Mouse (Mus musculus) hindbrain, embryonic 10.5 days (tissue): ENCODE data around the gene Bicc1. TPM values are rescaled to one million over a fixed set of nuclear protein-coding genes. Genes with fewer than 3 reads are reported as not detected.

Experiments used
- DNase-seq: peaks from one replicate; pipeline ENCODE4 v3.0.0-alpha.2; 2017; ENCODE audit warnings: low spot score
- H3K27ac ChIP-seq: fragments of 300-500 bp; sonication (generic); 2 replicates; pipeline ENCODE4 v1.5.1; 2016; ENCODE audit warnings: mild to moderate bottlenecking, moderate library complexity
- H3K27me3 ChIP-seq: fragments of 300-500 bp; sonication (generic); 2 replicates; pipeline ENCODE4 v1.6.1; 2016; ENCODE audit warnings: mild to moderate bottlenecking; ENCODE audit not compliant: poor library complexity, insufficient read depth, severe bottlenecking
- H3K36me3 ChIP-seq: fragments of 300-500 bp; sonication (generic); 2 replicates; pipeline ENCODE4 v1.6.1; 2016; ENCODE audit warnings: mild to moderate bottlenecking, moderate library complexity
- H3K4me1 ChIP-seq: fragments of 300-500 bp; sonication (generic); replicated peaks from 2 replicates; pipeline ENCODE4 v1.6.1; 2016; ENCODE audit warnings: mild to moderate bottlenecking
- H3K4me3 ChIP-seq: fragments of 300-500 bp; sonication (generic); 2 replicates; pipeline ENCODE4 v1.5.1; 2016; ENCODE audit warnings: mild to moderate bottlenecking, moderate library complexity
- H3K9me3 ChIP-seq: fragments of 300-500 bp; sonication (generic); 2 replicates; pipeline ENCODE4 v1.6.1; 2016; ENCODE audit warnings: mild to moderate bottlenecking, moderate library complexity
- WGBS: fragments of 180-500 bp; shearing (Covaris S2); methylation state at CpG from one replicate; pipeline ENCODE4 v1.1.7; 2016; 5-methylcytosine and 5-hydroxymethylcytosine counted together
- polyA plus RNA-seq: library from polyadenylated mRNA; unstranded; fragments of >200 nt; fragmentation: Nextera tagmentation; extraction: Ambion mirVana; gene quantifications from 2 replicates; pipeline ENCODE4 v1.2.1, GENCODE M21; 2016

Bicc1 gene
- polyA plus RNA-seq, 1 experiment from 2014 or later: 5.5 TPM

DNA sequence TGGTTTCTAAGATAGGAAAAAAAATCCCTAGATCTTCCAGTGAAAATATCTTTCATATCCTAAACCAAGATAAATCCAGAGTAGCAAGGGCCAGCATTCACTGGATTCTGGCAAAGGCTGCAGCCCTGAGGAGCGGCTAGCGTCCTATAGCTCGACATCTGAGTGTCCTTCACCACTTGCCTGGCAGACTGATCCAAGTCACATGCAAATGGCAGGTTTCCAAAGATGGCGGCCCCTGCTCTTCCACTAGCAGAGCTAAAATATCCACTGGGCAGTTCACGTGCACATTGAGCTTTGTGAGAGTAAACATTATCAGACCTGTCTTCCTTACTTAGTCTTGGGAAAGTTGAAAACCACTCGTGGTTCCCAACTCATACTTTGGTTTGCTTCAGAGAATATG is 222.1 kb downstream of the Bicc1 start:
- WGBS: 92% methylated on average over 6 of the region's 6 CpGs
- DNase-seq: no peak
- Histone ChIP-seq H3K36me3 (peaks cover 21% of the 10 kb centered on the region), H3K27me3 (no peaks in the 10 kb centered on the region), H3K4me1 (peaks cover 12% of the 10 kb centered on the region), H3K9me3 (peaks cover 12% of the 10 kb centered on the region; the same call in 1 of the 2 replicates), H3K4me3 (no peak overlapping the region), H3K27ac (no peak overlapping the region)

- Histone ChIP-seq H3K27me3 (no peaks in the 10 kb centered on the region), H3K36me3 (peaks cover 29% of the 10 kb centered on the region), H3K4me1 (peaks cover 12% of the 10 kb centered on the region), H3K27ac (no peak overlapping the region), H3K9me3 (peaks cover 12% of the 10 kb centered on the region; the same call in 1 of the 2 replicates), H3K4me3 (no peak overlapping the region)
- WGBS: 89% methylated on average over 3 of the region's 3 CpGs
- DNase-seq: no peak
Measured at GRCm38 (mm10) chr10:70936008-70936407, 223.5 kb downstream of the Bicc1 start.

- no peak overlapping the region for H3K4me3 ChIP-seq
- H3K4me1 ChIP-seq: no peaks in the 10 kb centered on the region
- no peak for DNase-seq
- H3K27ac ChIP-seq: no peak overlapping the region
- WGBS: 91% methylated on average over 4 of the region's 4 CpGs
- 0 out of 2 replicates have a peak, but pooled peaks cover 6% of the 10 kb centered on the region for H3K9me3 ChIP-seq
- peaks cover 18% of the 10 kb centered on the region for H3K36me3 ChIP-seq
- no peaks in the 10 kb centered on the region for H3K27me3 ChIP-seq
Measured at GRCm38 (mm10) chr10:70926126-70926525, 233.4 kb downstream of the Bicc1 start.

DNA sequence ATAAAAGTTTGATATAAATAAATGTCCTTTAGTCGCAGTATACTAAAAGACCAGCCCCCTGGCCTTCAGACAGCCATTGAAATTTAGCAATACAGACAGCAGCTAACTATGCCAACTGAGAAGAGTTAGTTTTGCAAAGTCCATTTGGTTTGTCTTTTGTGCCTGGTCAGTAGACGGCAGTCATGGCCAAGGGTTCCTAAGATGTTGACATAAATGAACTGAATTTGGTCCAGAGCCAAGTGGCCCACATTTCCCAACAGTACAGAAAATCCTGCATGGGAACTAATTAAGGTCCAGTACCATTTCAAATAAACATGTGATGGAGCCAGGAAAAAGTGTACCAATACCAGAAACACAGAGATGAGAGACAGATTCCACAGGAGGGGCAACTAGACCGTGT is 235.2 kb downstream of the Bicc1 start:
- no peak for DNase-seq
- 88% methylated on average over 3 of the region's 3 CpGs for WGBS
- H3K9me3 ChIP-seq: no peaks in the 10 kb centered on the region
- no peak overlapping the region for H3K4me3 ChIP-seq
- H3K27ac ChIP-seq: no peak overlapping the region
- H3K27me3 ChIP-seq: no peaks in the 10 kb centered on the region
- no peaks in the 10 kb centered on the region for H3K4me1 ChIP-seq
- H3K36me3 ChIP-seq: peaks cover 5% of the 10 kb centered on the region

- Histone ChIP-seq H3K36me3 (peaks cover 5% of the 10 kb centered on the region; the same call in 1 of the 2 replicates), H3K4me1 (no peaks in the 10 kb centered on the region), H3K9me3 (no peaks in the 10 kb centered on the region), H3K27ac (no peak overlapping the region), H3K27me3 (no peaks in the 10 kb centered on the region), H3K4me3 (no peak overlapping the region)
- DNase-seq: no peak
- 91% methylated on average over 3 of the region's 3 CpGs for WGBS
Measured at GRCm38 (mm10) chr10:70923936-70924335, 235.6 kb downstream of the Bicc1 start.

- Histone ChIP-seq H3K27ac (no peak overlapping the region), H3K36me3 (peaks cover 5% of the 10 kb centered on the region; the same call in 1 of the 2 replicates), H3K9me3 (0 out of 2 replicates have a peak, but pooled peaks cover 3% of the 10 kb centered on the region), H3K4me1 (no peaks in the 10 kb centered on the region), H3K4me3 (no peak overlapping the region), H3K27me3 (no peaks in the 10 kb centered on the region)
- 94% methylated on average over 6 of the region's 6 CpGs for WGBS
- DNase-seq: no peak
Measured at GRCm38 (mm10) chr10:70921481-70921880, 238.0 kb downstream of the Bicc1 start.

DNA sequence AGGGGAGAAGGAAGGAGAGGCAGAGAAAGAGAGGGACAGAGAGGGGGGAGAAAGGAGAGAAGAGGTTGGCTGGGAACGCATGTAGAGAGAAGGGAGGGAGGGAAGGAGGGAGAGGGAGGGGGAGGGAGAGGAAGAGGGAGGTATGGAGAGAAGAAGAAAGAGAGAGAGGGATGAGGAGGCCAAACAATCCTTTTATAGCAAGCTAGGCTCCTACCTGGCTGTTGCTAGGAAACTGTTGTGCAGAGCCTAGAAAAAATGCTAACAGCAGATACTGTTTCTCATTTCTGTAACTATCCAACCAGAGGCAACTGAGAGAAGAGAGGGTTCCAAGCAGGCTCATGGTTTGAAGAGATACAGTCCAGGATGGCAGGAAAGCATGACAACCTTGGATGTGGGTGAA is 239.6 kb downstream of the Bicc1 start:
- H3K9me3 ChIP-seq: 0 out of 2 replicates have a peak, but pooled peaks cover 3% of the 10 kb centered on the region
- no peaks in the 10 kb centered on the region for H3K27me3 ChIP-seq
- no peak for DNase-seq
- peaks cover 5% of the 10 kb centered on the region; the same call in 1 of the 2 replicates for H3K36me3 ChIP-seq
- H3K4me1 ChIP-seq: no peaks in the 10 kb centered on the region
- 59% methylated on average over 1 of the region's 1 CpGs for WGBS
- no peak overlapping the region for H3K4me3 ChIP-seq
- H3K27ac ChIP-seq: no peak overlapping the region

DNA sequence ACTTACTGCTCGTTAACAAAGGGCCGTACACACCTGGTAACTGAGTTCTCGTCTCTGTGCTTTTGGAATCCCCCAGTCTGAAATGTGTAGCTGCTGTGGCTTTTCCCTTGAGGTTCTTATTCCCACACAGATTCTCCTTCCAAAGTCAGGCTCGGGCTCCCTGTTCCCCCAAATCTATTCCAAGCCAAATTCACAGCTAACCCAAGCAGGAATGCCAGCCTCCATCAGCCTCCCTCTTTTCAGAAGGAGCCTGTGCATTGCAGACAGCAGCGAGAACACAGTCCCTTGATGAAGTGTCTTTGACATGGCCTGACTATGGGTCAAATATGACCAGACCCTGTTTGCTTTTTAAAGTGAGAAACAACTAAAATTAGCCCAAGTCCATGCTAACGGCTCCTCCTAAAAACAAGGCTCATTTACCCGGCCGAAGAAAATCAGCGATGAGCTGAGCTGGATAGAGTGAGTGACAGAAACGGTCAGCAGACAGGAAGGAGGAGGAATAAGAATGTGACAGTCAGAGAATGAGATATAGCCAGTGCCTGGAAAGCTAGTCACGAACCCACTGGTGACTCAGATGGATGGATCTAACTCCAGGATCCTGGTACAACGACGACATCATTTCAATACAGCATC is 240.4 kb downstream of the Bicc1 start:
- Histone ChIP-seq H3K27me3 (no peaks in the 10 kb centered on the region), H3K27ac (no peak overlapping the region), H3K36me3 (peaks cover 5% of the 10 kb centered on the region; the same call in 1 of the 2 replicates), H3K4me3 (no peak overlapping the region), H3K4me1 (no peaks in the 10 kb centered on the region), H3K9me3 (0 out of 2 replicates have a peak, but pooled peaks cover 3% of the 10 kb centered on the region)
- WGBS: 87% methylated on average over 13 of the region's 13 CpGs
- DNase-seq: no peak

GRCm38 (mm10) chr10:70916697-70917096 is 242.8 kb downstream of the Bicc1 start:
- Histone ChIP-seq H3K4me3 (no peak overlapping the region), H3K27me3 (no peaks in the 10 kb centered on the region), H3K4me1 (no peaks in the 10 kb centered on the region), H3K9me3 (0 out of 2 replicates have a peak, but pooled peaks cover 3% of the 10 kb centered on the region), H3K27ac (no peak overlapping the region), H3K36me3 (no peaks in the 10 kb centered on the region)
- DNase-seq: no peak
- 88% methylated on average over 6 of the region's 6 CpGs for WGBS

DNA sequence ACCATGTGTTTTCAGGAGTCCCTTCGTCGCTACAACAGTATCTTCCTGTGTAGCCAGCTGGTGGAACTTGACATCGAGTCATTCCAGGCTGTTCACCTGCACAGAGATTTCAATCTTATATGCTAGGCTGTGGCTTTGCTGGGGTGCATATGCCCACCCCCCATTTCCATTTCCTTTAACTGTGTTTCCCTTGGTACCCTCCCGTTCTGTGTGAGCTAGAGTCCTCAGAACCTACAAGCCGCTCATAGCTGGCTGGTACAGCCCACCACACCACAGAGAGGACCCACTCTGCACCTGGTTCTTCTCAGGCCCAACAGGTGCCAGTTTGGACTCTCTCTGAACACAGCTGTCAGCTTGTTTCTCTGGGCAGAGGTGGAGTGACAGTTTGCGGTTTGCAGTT is 244.4 kb downstream of the Bicc1 start:
- Histone ChIP-seq H3K4me3 (no peak overlapping the region), H3K27ac (no peak overlapping the region), H3K9me3 (0 out of 2 replicates have a peak, but pooled peaks cover 3% of the 10 kb centered on the region), H3K36me3 (no peaks in the 10 kb centered on the region), H3K27me3 (no peaks in the 10 kb centered on the region), H3K4me1 (no peaks in the 10 kb centered on the region)
- WGBS: 94% methylated on average over 6 of the region's 6 CpGs
- no peak for DNase-seq

DNA sequence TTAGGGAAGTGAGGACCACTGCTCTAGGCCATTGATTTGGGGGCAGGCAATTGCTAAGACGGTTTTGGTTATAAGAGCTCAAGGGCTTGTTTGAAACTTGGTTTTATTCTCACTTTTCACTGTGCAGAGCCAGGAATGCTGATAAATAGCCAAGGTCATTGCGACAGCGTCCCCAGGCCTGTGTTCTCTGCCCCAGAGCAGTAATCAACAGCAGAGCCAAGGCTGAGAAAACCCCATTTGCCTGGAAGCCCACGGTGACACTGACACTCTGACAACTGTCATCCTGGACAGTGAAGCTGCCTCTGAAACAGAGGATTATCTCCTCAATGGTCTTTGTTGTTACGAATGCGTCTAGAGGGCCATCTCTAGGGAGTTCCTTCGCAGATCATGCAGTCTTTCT is 255.6 kb downstream of the Bicc1 start:
- H3K4me3 ChIP-seq: no peak overlapping the region
- no peaks in the 10 kb centered on the region for H3K36me3 ChIP-seq
- 66% methylated on average over 7 of the region's 7 CpGs for WGBS
- H3K4me1 ChIP-seq: peaks cover 25% of the 10 kb centered on the region
- DNase-seq: no peak
- H3K27me3 ChIP-seq: no peaks in the 10 kb centered on the region
- H3K27ac ChIP-seq: no peak overlapping the region
- no peaks in the 10 kb centered on the region for H3K9me3 ChIP-seq

DNA sequence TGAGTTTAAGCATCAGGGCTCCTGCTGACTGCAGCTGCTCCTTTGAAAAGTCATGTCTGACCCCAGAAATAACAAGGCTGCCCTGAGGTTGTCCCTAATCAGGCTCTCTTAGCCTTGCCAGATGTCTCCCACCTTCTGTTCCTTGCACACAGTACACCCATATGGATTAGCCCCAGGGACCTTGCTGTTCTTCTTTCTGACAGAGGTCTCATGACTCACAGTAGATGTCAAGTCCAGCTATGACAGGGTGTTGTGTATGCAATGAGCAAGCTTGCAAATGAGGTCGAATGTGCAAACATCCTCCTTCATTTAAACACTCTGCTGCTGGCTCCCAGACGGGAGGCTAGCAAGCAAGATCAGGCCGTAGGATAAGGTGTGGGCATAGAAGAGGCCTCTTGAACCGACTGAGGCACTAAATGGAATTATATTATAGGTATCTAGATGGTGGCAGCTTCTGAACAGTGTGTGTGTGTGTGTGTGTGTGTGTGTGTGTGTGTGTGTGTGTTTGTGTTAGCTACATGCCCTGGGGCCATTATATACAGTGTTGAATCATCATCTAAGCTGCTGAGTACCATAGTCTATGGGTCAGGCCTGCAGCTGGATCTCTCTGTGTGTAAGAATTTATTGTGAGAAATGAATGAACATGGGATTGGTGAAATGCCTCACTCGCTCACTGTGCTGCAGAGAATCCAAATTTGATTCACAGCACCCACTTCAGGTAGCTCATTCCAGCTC is 256.6 kb downstream of the Bicc1 start:
- Histone ChIP-seq H3K4me1 (peaks cover 25% of the 10 kb centered on the region), H3K4me3 (no peak overlapping the region), H3K27ac (peak overlapping the region; percentile 5; the same call in 1 of the 2 replicates), H3K9me3 (no peaks in the 10 kb centered on the region), H3K36me3 (no peaks in the 10 kb centered on the region), H3K27me3 (no peaks in the 10 kb centered on the region)
- 63% methylated on average over 5 of the region's 5 CpGs for WGBS
- DNase-seq: peak; percentile 24

GRCm38 (mm10) chr10:70901193-70901875 is 258.2 kb downstream of the Bicc1 start:
- Histone ChIP-seq H3K4me1 (peaks cover 25% of the 10 kb centered on the region), H3K9me3 (no peaks in the 10 kb centered on the region), H3K27ac (peak overlapping the region; percentile 45; the same call in 1 of the 2 replicates), H3K36me3 (no peaks in the 10 kb centered on the region), H3K4me3 (no peak overlapping the region), H3K27me3 (no peaks in the 10 kb centered on the region)
- no peak for DNase-seq
- WGBS: 70% methylated on average over 11 of the region's 11 CpGs
